Mouse (Mus musculus) lung, adult 2 months (tissue): ENCODE measurements at regions not wholly inside any gene's neighbourhood (a gene's known extent, or its start where the extent isn't known, plus 50 kb on each side); places are given as distances from the start of the nearest gene placed in this dataset.

Experiments
- CTCF ChIP-seq: fragments of 200-500 bp; IDR thresholded peaks from 2 replicates; pipeline ENCODE4 v1.5.1; 2011; ENCODE audit warnings: mild to moderate bottlenecking, low read length, control low read depth; ENCODE audit not compliant: insufficient read depth
- POLR2A ChIP-seq: fragments of 200-500 bp; IDR thresholded peaks from 2 replicates; pipeline ENCODE4 v1.6.1; 2011; ENCODE audit warnings: low read depth, mild to moderate bottlenecking, control low read depth, low read length, borderline replicate concordance; ENCODE audit errors: extremely low read depth

- TF ChIP-seq CTCF, result no peak
- no peak for TF ChIP-seq POLR2A
Measured at GRCm38 (mm10) chr6:117779020-117779419, 62.0 kb upstream of the Zfp637 start.
